Mouse (Mus musculus): ENCODE data around the gene Lmtk2.

Lmtk2 gene

DNA sequence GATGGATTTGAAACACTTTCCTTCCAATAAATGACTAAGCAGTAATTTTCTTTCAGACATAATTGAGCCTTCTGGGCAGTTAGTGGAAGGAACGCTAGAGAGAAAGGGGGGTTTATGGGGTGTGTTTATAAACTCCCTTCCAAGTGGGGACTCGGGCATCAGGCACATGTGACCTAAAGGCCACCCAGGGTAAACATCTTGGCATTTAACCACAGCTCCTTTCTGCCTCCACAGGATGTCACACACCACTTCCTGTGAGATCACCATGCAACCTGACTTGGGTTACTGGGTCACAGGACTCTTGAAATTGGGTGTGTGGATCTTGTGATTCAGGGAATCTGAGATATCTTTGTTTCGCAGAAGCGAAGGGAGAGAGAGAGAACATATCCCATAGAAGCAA lies 121.1 kb downstream of the Lmtk2 start:
- DNase-seq, result no peak

DNA sequence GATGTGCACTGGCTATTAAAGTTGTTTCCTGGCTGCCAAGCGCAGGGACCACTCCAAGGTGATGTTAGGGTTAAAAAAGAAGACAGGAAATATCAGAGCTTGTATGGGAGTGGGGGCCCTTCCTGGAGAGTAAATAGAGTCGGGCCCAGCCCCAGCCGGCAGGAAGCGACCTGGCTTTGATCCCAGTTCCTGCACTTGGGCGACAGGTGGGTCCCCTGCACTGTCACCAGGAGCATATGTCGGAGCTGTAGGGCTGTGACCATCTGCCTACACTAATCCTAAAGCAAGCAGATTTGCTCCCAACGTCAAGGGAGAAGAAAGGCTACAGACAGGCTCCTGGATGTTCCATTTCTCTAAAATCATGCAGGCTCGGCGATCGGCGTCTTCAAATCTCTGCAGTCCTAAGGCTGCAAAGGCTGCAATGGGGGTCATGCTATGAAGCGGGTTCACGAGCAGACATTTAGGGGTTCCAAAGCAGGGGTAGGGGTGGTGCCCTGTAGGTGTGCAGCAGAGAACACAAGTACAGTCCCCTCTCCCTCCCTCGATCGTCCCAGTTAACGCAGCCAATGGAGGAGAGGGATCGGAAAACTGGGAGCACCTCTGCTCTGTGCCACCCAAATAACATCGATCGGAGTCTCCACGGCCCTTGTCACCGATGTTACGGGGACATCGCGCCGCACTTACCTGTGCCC lies 122.7 kb downstream of the Lmtk2 start:
- peak; percentile 76 for DNase-seq

DNA sequence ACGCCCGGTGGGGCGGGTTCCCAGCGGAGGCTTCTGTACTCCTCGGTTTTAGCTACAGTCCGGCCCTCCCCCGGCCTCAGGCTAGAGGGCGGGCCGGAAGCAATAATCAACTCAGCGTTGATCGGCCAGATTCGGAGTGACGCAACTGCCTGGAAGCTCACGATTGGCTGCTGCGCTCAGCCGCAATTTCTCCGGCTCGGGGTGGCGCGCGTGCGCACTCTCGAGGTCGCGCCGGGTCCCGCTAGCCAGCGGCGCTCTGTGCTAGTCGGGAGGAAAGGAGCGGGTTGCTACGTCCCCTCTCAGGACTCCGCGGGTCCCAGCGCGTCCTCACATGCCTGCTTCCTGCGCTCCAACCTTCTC lies 123.2 kb downstream of the Lmtk2 start, which contains the start of gene Tecpr1:
Tecpr1 (minus strand) TSS at position 113 of the 360 bp plus-strand sequence.
- peak; percentile 97 for DNase-seq

DNA sequence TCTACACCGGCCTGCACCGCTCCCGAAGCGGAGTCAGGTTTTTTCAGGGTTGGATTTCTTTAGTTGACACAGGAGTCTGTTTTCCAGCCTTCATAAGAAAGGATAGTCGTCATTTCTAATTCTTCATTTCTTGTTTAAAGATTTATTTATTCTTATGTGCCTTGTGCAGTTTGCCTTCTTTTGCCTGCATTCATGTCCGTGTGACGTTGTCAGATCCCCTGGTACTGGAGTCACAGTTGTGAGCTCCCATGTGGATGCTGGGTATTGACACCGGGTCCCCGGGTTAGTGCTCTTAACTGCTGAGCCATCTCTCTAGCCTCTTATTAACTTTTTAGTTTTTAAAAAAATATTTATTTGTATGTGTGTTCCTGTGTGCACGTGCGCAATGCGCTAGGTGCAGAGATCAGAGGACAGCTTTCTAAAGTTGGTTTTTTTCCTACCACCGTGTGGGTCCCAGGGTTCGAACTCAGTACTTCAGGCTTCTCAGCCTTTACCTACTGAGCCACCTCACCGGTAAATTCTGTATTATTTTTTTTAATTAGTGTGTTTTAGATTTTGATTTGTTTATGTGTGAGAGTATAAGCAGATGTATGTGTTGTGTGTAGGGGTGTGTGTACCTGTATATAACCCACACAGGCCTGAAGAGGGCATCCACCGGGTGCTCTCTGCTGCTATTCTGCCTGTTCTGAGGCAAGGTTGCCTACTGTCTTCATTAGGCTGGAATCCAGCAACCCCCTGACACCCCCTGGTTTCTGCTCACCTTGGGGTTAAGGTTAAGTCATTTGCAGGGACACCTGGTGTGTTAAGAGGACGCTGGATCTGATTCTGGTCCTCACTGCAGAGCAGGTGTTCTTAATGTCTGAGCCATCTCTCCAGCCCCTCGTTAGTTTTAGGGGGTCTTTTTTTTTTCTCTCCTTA lies 123.9 kb downstream of the Lmtk2 start:
- no peak for DNase-seq

DNA sequence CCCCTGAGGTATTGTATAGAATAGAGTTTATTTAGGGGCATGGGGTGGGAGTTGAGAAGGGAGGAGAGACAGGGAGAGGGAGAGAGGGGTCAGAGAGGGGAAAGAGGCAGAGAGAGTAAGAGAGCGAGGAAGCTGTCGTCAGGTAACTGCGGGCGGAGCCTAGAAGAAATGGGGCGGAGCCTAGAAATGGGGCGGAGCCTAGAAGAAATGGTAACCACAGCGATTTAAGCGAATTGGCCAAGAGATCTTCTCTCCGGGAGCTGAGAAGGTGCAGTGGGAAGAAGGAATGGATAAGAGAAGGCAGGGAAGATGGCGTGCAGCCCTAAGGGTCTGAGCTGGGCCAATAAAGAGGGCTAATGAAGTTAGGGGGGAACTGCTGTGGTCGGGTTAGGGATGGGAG lies 126.0 kb downstream of the Lmtk2 start:
- DNase-seq, result no peak

DNA sequence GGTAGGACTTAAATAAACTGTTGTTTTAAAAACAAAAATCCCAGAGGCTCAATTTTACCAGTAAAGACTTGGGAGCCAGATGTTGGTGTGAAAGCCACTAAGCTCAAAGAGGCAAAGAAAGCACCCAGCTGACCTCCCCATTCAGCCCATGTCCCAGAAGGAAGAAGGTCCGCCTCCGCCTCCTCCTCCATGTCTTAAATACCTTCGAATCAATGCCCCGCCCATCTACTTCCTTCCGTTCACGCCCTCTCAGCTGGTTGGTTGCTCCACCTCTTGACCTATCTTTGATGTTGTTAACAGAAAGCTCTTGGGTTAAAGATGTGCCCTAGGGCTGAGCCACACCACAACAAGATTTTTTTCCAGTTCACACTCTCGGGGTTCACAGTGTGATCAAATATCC lies 130.0 kb downstream of the Lmtk2 start:
- no peak for DNase-seq

DNA sequence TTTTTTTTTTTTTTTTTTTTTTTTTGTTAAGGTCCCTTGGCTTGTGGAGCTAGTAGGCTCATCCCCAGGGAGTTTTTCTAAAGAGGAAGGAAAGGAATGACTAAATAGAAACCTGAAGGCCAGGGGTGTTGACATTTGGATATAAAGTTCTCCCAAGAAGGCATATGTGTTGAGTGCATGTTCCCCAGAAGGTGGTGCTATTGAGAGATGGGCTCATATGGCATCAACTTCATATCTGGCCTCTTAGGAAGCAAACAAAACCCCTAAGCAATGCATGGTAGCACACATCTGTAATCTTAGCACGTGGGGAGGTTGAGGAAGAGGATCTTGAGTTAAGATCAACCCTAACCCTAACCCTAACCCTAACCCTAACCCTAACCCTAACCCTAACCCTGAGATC lies 131.2 kb downstream of the Lmtk2 start:
- DNase-seq, result peak; percentile 30

DNA sequence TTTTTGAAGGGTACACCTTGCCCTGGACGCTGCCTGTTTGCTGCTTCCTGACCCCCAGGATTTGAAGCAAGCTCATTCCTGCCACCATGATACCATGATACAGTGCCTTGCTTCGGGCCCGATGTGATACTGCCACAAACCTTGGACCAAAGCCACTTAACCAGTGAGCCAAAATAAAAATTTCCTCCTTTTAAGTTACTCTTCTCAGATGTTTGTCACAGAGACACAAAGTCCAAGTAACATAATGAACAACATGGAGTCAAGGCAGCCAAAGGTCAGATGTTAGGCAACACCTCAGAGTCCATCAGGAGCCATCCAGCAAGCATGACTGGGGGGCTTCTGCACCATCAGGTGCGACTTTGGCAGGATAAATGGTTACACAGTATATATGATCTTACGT lies 132.3 kb downstream of the Lmtk2 start:
- DNase-seq, result no peak

DNA sequence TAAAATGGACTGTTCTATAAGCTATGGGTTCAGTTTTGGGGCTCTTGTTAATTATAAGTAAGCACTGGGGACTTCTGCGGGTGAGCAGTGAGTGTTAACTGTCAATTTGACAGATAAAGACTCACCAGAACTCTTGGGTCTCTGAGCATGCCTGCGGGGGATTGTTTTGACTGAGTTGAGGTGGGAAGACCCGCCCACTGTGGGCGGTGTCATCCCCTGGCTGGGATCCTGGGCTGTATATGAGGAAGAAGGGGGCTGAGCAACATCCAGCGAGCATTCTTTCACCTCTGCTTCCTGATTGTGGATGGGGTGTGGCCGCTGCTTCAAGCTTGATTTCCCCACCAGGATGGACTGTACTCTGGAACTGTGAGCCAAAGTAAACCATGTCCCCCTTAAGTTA lies 134.0 kb downstream of the Lmtk2 start:
- no peak for DNase-seq

DNA sequence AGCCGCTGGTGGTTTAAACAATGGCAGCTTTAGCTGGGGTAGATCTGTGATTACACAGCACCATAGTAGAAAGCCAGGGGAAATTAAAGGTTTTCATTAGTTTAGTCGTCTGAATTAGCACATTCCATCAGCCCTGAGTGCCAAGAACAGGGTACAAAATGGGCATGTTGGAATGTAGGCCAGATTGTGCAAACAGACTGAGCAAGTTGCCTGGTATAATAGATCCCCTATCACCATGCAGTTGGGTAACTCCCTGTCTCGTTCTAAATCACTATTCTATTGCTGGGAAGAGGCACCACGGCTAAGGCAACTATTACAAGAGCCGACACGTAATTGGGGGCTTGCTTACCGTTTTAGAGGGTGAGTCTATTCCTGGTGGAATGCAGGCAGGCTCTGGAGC lies 134.5 kb downstream of the Lmtk2 start:
- no peak for DNase-seq
